Mouse (Mus musculus): ENCODE data around the gene Krt80.

Krt80 gene

GRCm38 (mm10) chr15:101382811-101383210, 12.8 kb upstream of the Krt80 start:
- Histone ChIP-seq H3K36me3 (ENCODE audit: insufficient read depth, low read length) (no peaks in the 10 kb centered on the region), H3K4me3 (replicated peaks; ENCODE audit: low read length) (no peak overlapping the region), H3K27me3 (ENCODE audit: insufficient read depth, low read length) (peaks cover 28% of the 10 kb centered on the region), H3K4me1 (replicated peaks; ENCODE audit: low read depth, low read length) (peaks cover 9% of the 10 kb centered on the region; the same call in 1 of the 2 replicates), H3K9me3 (ENCODE audit: low read length) (no peaks in the 10 kb centered on the region)
- TF ChIP-seq CTCF (conservative IDR thresholded peaks at IDR 0.05; ENCODE audit: low read length) (no peak), NANOG (IDR thresholded peaks at IDR 0.05; ENCODE audit: borderline replicate concordance, low read length) (no peak), POU5F1 (IDR thresholded peaks at IDR 0.05; ENCODE audit: borderline replicate concordance, low read length) (no peak)

DNA sequence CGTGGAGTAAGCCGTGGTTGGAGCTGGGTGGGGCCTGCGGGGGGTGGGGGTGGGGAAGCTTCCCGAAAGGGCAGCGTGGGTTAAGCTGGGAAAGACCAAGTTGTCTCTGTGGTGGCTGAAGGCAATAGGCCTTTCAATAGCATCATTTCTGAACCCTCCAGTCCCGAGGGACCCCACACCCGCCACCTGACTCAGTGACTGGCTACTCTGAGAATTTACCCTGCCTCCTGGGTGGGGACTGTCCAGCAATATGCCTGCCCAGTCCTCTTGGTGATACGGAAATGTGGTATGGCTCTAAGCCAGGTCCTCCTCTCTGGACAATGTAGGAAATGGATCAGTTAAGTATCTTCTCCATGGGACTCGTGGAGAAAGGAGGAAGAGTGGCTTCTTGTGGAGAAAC, 11.8 kb upstream of the Krt80 start:
- no peaks in the 10 kb centered on the region for H3K9me3 ChIP-seq (ENCODE audit: low read length)
- 0 out of 2 replicates have a peak, but pooled peaks cover 3% of the 10 kb centered on the region for H3K4me1 ChIP-seq (replicated peaks; ENCODE audit: low read depth, low read length)
- TF ChIP-seq CTCF (conservative IDR thresholded peaks at IDR 0.05; ENCODE audit: low read length), result no peak
- no peak overlapping the region for H3K4me3 ChIP-seq (replicated peaks; ENCODE audit: low read length)
- no peaks in the 10 kb centered on the region for H3K36me3 ChIP-seq (ENCODE audit: insufficient read depth, low read length)
- H3K27me3 ChIP-seq (ENCODE audit: insufficient read depth, low read length), result peaks cover 36% of the 10 kb centered on the region

- Histone ChIP-seq H3K27me3 (ENCODE audit: insufficient read depth, low read length) (peaks cover 53% of the 10 kb centered on the region), H3K36me3 (ENCODE audit: insufficient read depth, low read length) (no peaks in the 10 kb centered on the region), H3K4me1 (replicated peaks; ENCODE audit: low read depth, low read length) (no peaks in the 10 kb centered on the region), H3K4me3 (replicated peaks; ENCODE audit: low read length) (no peak overlapping the region), H3K9me3 (ENCODE audit: low read length) (no peaks in the 10 kb centered on the region)
- TF ChIP-seq POU5F1 (IDR thresholded peaks at IDR 0.05; ENCODE audit: borderline replicate concordance, low read length) (no peak), NANOG (IDR thresholded peaks at IDR 0.05; ENCODE audit: borderline replicate concordance, low read length) (no peak), CTCF (conservative IDR thresholded peaks at IDR 0.05; ENCODE audit: low read length) (no peak)
Observed at GRCm38 (mm10) chr15:101378646-101379045, 8.7 kb upstream of the Krt80 start.

- H3K9me3 ChIP-seq (ENCODE audit: low read length), result no peaks in the 10 kb centered on the region
- TF ChIP-seq NANOG (IDR thresholded peaks at IDR 0.05; ENCODE audit: borderline replicate concordance, low read length) (no peak), POU5F1 (IDR thresholded peaks at IDR 0.05; ENCODE audit: borderline replicate concordance, low read length) (no peak), CTCF (conservative IDR thresholded peaks at IDR 0.05; ENCODE audit: low read length) (no peak)
Observed at GRCm38 (mm10) chr15:101376776-101377061, 6.8 kb upstream of the Krt80 start.

GRCm38 (mm10) chr15:101375956-101376775, 6.2 kb upstream of the Krt80 start:
- Histone ChIP-seq H3K4me3 (replicated peaks; ENCODE audit: low read length) (no peak overlapping the region), H3K4me1 (replicated peaks; ENCODE audit: low read depth, low read length) (no peaks in the 10 kb centered on the region), H3K27me3 (ENCODE audit: insufficient read depth, low read length) (peaks cover 43% of the 10 kb centered on the region), H3K36me3 (ENCODE audit: insufficient read depth, low read length) (no peaks in the 10 kb centered on the region), H3K9me3 (ENCODE audit: low read length) (no peaks in the 10 kb centered on the region)
- no peak for TF ChIP-seq CTCF (conservative IDR thresholded peaks at IDR 0.05; ENCODE audit: low read length)
- no peak for TF ChIP-seq POU5F1 (IDR thresholded peaks at IDR 0.05; ENCODE audit: borderline replicate concordance, low read length)

More at GRCm38 (mm10) chr15:101376776-101377061, 6.8 kb upstream of the Krt80 start:
- no peaks in the 10 kb centered on the region for H3K36me3 ChIP-seq (ENCODE audit: insufficient read depth, low read length)
- H3K4me3 ChIP-seq (replicated peaks; ENCODE audit: low read length), result no peak overlapping the region
- no peaks in the 10 kb centered on the region for H3K4me1 ChIP-seq (replicated peaks; ENCODE audit: low read depth, low read length)
- peaks cover 45% of the 10 kb centered on the region for H3K27me3 ChIP-seq (ENCODE audit: insufficient read depth, low read length)

DNA sequence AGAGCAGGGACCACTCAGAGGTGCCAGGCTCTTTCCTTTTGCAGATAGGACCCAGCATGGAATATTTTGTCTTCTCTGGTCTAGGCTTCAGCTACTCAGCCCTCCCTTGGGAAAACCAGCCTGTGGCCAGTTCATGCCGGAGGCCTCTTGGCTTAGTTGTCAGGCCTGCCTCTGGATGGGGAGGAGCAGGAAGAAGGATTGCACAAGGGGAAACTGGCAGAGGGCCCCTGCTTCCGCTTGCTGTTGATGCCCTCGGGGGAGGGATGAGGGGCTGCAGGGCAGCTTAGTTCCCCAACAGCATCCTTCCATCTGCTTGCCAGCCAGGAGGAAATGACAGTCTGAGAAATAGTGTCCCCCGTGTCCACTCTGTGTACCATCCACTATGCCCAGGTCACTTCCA, 4.9 kb upstream of the Krt80 start:
- no peak for TF ChIP-seq CTCF (conservative IDR thresholded peaks at IDR 0.05; ENCODE audit: low read length)
- no peak for TF ChIP-seq NANOG (IDR thresholded peaks at IDR 0.05; ENCODE audit: borderline replicate concordance, low read length)
- TF ChIP-seq POU5F1 (IDR thresholded peaks at IDR 0.05; ENCODE audit: borderline replicate concordance, low read length), result no peak
- H3K27me3 ChIP-seq (ENCODE audit: insufficient read depth, low read length), result peaks cover 33% of the 10 kb centered on the region
- H3K9me3 ChIP-seq (ENCODE audit: low read length), result no peaks in the 10 kb centered on the region
- no peak overlapping the region for H3K4me3 ChIP-seq (replicated peaks; ENCODE audit: low read length)
- peaks cover 8% of the 10 kb centered on the region for H3K4me1 ChIP-seq (replicated peaks; ENCODE audit: low read depth, low read length)
- no peaks in the 10 kb centered on the region for H3K36me3 ChIP-seq (ENCODE audit: insufficient read depth, low read length)

GRCm38 (mm10) chr15:101373286-101373898, 3.4 kb upstream of the Krt80 start:
- TF ChIP-seq NANOG (IDR thresholded peaks at IDR 0.05; ENCODE audit: borderline replicate concordance, low read length) (no peak), CTCF (conservative IDR thresholded peaks at IDR 0.05; ENCODE audit: low read length) (no peak), POU5F1 (IDR thresholded peaks at IDR 0.05; ENCODE audit: borderline replicate concordance, low read length) (no peak)
- peaks cover 16% of the 10 kb centered on the region for H3K4me1 ChIP-seq (replicated peaks; ENCODE audit: low read depth, low read length)
- H3K27me3 ChIP-seq (ENCODE audit: insufficient read depth, low read length), result peaks cover 28% of the 10 kb centered on the region
- H3K36me3 ChIP-seq (ENCODE audit: insufficient read depth, low read length), result no peaks in the 10 kb centered on the region
- no peak overlapping the region for H3K4me3 ChIP-seq (replicated peaks; ENCODE audit: low read length)
- no peaks in the 10 kb centered on the region for H3K9me3 ChIP-seq (ENCODE audit: low read length)

GRCm38 (mm10) chr15:101372131-101372977, 2.4 kb upstream of the Krt80 start:
- TF ChIP-seq NANOG (IDR thresholded peaks at IDR 0.05; ENCODE audit: borderline replicate concordance, low read length), result no peak
- TF ChIP-seq POU5F1 (IDR thresholded peaks at IDR 0.05; ENCODE audit: borderline replicate concordance, low read length), result no peak
- no peak for TF ChIP-seq CTCF (conservative IDR thresholded peaks at IDR 0.05; ENCODE audit: low read length)
- Histone ChIP-seq H3K4me1 (replicated peaks; ENCODE audit: low read depth, low read length) (peaks cover 16% of the 10 kb centered on the region), H3K4me3 (replicated peaks; ENCODE audit: low read length) (no peak overlapping the region), H3K27me3 (ENCODE audit: insufficient read depth, low read length) (peaks cover 25% of the 10 kb centered on the region), H3K36me3 (ENCODE audit: insufficient read depth, low read length) (no peaks in the 10 kb centered on the region), H3K9me3 (ENCODE audit: low read length) (no peaks in the 10 kb centered on the region)

Data from E14TG2a.4 (cell line).